Mouse (Mus musculus): ENCODE data around the gene Ubb. TPM values are rescaled to one million over a fixed set of nuclear protein-coding genes. Genes with fewer than 3 reads are reported as not detected.

The Ubb gene
- polyA plus RNA-seq, 1 experiment from 2014 or later, result 2,001 TPM

GRCm38 (mm10) chr11:62513311-62513710 lies 37.7 kb upstream of the Ubb start:
- Histone ChIP-seq H3K9ac (ENCODE audit: low read depth, low read length) (no peak overlapping the region), H3K36me3 (ENCODE audit: control insufficient read depth, insufficient read depth, low read length) (no peaks in the 10 kb centered on the region), H3K9me3 (ENCODE audit: control insufficient read depth, low read length) (no peaks in the 10 kb centered on the region), H3K27ac (ENCODE audit: low read depth, low read length) (no peak overlapping the region), H3K4me3 (ENCODE audit: low read depth, low read length) (no peak overlapping the region), H3K4me2 (no peak overlapping the region), H3K4me1 (replicated peaks; ENCODE audit: control insufficient read depth, insufficient read depth, low read length) (no peaks in the 10 kb centered on the region), H3K27me3 (replicated peaks; ENCODE audit: control insufficient read depth, insufficient read depth, low read length) (no peaks in the 10 kb centered on the region)
- WGBS, result 80% methylated on average over 6 of the region's 6 CpGs
- ATAC-seq (replicated peaks; ENCODE audit: low FRiP score) (no peak), DNase-seq (ENCODE audit: low spot score) (no peak)

- Histone ChIP-seq H3K27me3 (replicated peaks; ENCODE audit: control insufficient read depth, insufficient read depth, low read length) (no peaks in the 10 kb centered on the region), H3K4me2 (no peak overlapping the region), H3K27ac (ENCODE audit: low read depth, low read length) (no peak overlapping the region), H3K36me3 (ENCODE audit: control insufficient read depth, insufficient read depth, low read length) (no peaks in the 10 kb centered on the region), H3K9ac (ENCODE audit: low read depth, low read length) (no peak overlapping the region), H3K4me3 (ENCODE audit: low read depth, low read length) (no peak overlapping the region), H3K4me1 (replicated peaks; ENCODE audit: control insufficient read depth, insufficient read depth, low read length) (no peaks in the 10 kb centered on the region), H3K9me3 (ENCODE audit: control insufficient read depth, low read length) (no peaks in the 10 kb centered on the region)
- no peak for ATAC-seq (replicated peaks; ENCODE audit: low FRiP score)
- 33% methylated on average over 2 of the region's 2 CpGs for WGBS
- no peak for DNase-seq (ENCODE audit: low spot score)
Measured at GRCm38 (mm10) chr11:62518991-62519390, 32.0 kb upstream of the Ubb start.

- WGBS, result 33% methylated on average over 2 of the region's 2 CpGs
- no peaks in the 10 kb centered on the region for H3K9me3 ChIP-seq (ENCODE audit: control insufficient read depth, low read length)
- H3K27me3 ChIP-seq (replicated peaks; ENCODE audit: control insufficient read depth, insufficient read depth, low read length), result no peaks in the 10 kb centered on the region
- no peaks in the 10 kb centered on the region for H3K4me1 ChIP-seq (replicated peaks; ENCODE audit: control insufficient read depth, insufficient read depth, low read length)
- H3K36me3 ChIP-seq (ENCODE audit: control insufficient read depth, insufficient read depth, low read length), result peaks cover 2% of the 10 kb centered on the region; the same call in 1 of the 2 replicates
- no peak for DNase-seq (ENCODE audit: low spot score)
- no peak for ATAC-seq (replicated peaks; ENCODE audit: low FRiP score)
- H3K9ac ChIP-seq (ENCODE audit: low read depth, low read length), result no peak overlapping the region
- H3K4me2 ChIP-seq, result no peak overlapping the region
- H3K27ac ChIP-seq (ENCODE audit: low read depth, low read length), result no peak overlapping the region
- H3K4me3 ChIP-seq (ENCODE audit: low read depth, low read length), result no peak overlapping the region
Measured at GRCm38 (mm10) chr11:62522283-62522682, 28.7 kb upstream of the Ubb start.

GRCm38 (mm10) chr11:62537089-62537488 lies 13.9 kb upstream of the Ubb start:
- H3K4me2 ChIP-seq, result no peak overlapping the region
- H3K27ac ChIP-seq (ENCODE audit: low read depth, low read length), result no peak overlapping the region
- H3K4me3 ChIP-seq (ENCODE audit: low read depth, low read length), result no peak overlapping the region
- WGBS, result 84% methylated on average over 8 of the region's 8 CpGs
- 0 out of 2 replicates have a peak, but pooled peaks cover 2% of the 10 kb centered on the region for H3K27me3 ChIP-seq (replicated peaks; ENCODE audit: control insufficient read depth, insufficient read depth, low read length)
- DNase-seq (ENCODE audit: low spot score) (no peak), ATAC-seq (replicated peaks; ENCODE audit: low FRiP score) (no peak)
- H3K9ac ChIP-seq (ENCODE audit: low read depth, low read length), result no peak overlapping the region
- H3K36me3 ChIP-seq (ENCODE audit: control insufficient read depth, insufficient read depth, low read length), result no peaks in the 10 kb centered on the region
- H3K9me3 ChIP-seq (ENCODE audit: control insufficient read depth, low read length), result no peaks in the 10 kb centered on the region
- H3K4me1 ChIP-seq (replicated peaks; ENCODE audit: control insufficient read depth, insufficient read depth, low read length), result peaks cover 5% of the 10 kb centered on the region; the same call in 1 of the 2 replicates

- ATAC-seq (replicated peaks; ENCODE audit: low FRiP score) (no peak), DNase-seq (ENCODE audit: low spot score) (no peak)
- Histone ChIP-seq H3K4me3 (ENCODE audit: low read depth, low read length) (no peak overlapping the region), H3K4me1 (replicated peaks; ENCODE audit: control insufficient read depth, insufficient read depth, low read length) (peaks cover 5% of the 10 kb centered on the region; the same call in 1 of the 2 replicates), H3K27ac (ENCODE audit: low read depth, low read length) (no peak overlapping the region), H3K9ac (ENCODE audit: low read depth, low read length) (peak overlapping the region; percentile 26; the same call in 1 of the 2 replicates), H3K27me3 (replicated peaks; ENCODE audit: control insufficient read depth, insufficient read depth, low read length) (0 out of 2 replicates have a peak, but pooled peaks cover 2% of the 10 kb centered on the region), H3K4me2 (peak overlapping the region; percentile 80), H3K36me3 (ENCODE audit: control insufficient read depth, insufficient read depth, low read length) (no peaks in the 10 kb centered on the region), H3K9me3 (ENCODE audit: control insufficient read depth, low read length) (no peaks in the 10 kb centered on the region)
- 34% methylated on average over 7 of the region's 7 CpGs for WGBS
Measured at GRCm38 (mm10) chr11:62537590-62537989, 13.4 kb upstream of the Ubb start.

- under 1% methylated on average over 72 of the region's 73 CpGs for WGBS
- ATAC-seq (replicated peaks; ENCODE audit: low FRiP score) (peak; percentile 81), DNase-seq (ENCODE audit: low spot score) (peak; percentile 77)
- H3K9ac ChIP-seq (ENCODE audit: low read depth, low read length), result peak overlapping the region; percentile 87
- H3K27ac ChIP-seq (ENCODE audit: low read depth, low read length), result peak overlapping the region; percentile 54; the same call in 1 of the 2 replicates
- no peaks in the 10 kb centered on the region for H3K36me3 ChIP-seq (ENCODE audit: control insufficient read depth, insufficient read depth, low read length)
- 0 out of 2 replicates have a peak, but pooled peaks cover 2% of the 10 kb centered on the region for H3K27me3 ChIP-seq (replicated peaks; ENCODE audit: control insufficient read depth, insufficient read depth, low read length)
- no peaks in the 10 kb centered on the region for H3K9me3 ChIP-seq (ENCODE audit: control insufficient read depth, low read length)
- peaks cover 5% of the 10 kb centered on the region; the same call in 1 of the 2 replicates for H3K4me1 ChIP-seq (replicated peaks; ENCODE audit: control insufficient read depth, insufficient read depth, low read length)
- peak overlapping the region; percentile 82 for H3K4me3 ChIP-seq (ENCODE audit: low read depth, low read length)
- peak overlapping the region; percentile 80 for H3K4me2 ChIP-seq
Measured at GRCm38 (mm10) chr11:62538321-62539088, 12.5 kb upstream of the Ubb start.

- DNase-seq (ENCODE audit: low spot score), result peak; percentile 83
- peak within 1 kb of the TSS; percentile 80 for H3K4me2 ChIP-seq
- H3K4me1 ChIP-seq (replicated peaks; ENCODE audit: control insufficient read depth, insufficient read depth, low read length), result peaks cover 5% of the 10 kb centered on the region; the same call in 1 of the 2 replicates
- H3K4me3 ChIP-seq (ENCODE audit: low read depth, low read length), result peak within 1 kb of the TSS; percentile 82
- H3K9me3 ChIP-seq (ENCODE audit: control insufficient read depth, low read length), result no peaks in the 10 kb centered on the region
- H3K27me3 ChIP-seq (replicated peaks; ENCODE audit: control insufficient read depth, insufficient read depth, low read length), result 0 out of 2 replicates have a peak, but pooled peaks cover 2% of the 10 kb centered on the region
- 7% methylated on average over 51 of the region's 57 CpGs for WGBS
- no peaks in the 10 kb centered on the region for H3K36me3 ChIP-seq (ENCODE audit: control insufficient read depth, insufficient read depth, low read length)
- peak; percentile 79 for ATAC-seq (replicated peaks; ENCODE audit: low FRiP score)
- H3K27ac ChIP-seq (ENCODE audit: low read depth, low read length), result peak within 1 kb of the TSS; percentile 54; the same call in 1 of the 2 replicates
- H3K9ac ChIP-seq (ENCODE audit: low read depth, low read length), result peak within 1 kb of the TSS; percentile 87
Measured at GRCm38 (mm10) chr11:62539089-62539890, 11.7 kb upstream of the Ubb start, which contains the start of gene Cenpv. Cenpv (minus strand) TSS chr11:62539261.

GRCm38 (mm10) chr11:62540167-62540566 lies 10.8 kb upstream of the Ubb start:
- H3K4me1 ChIP-seq (replicated peaks; ENCODE audit: control insufficient read depth, insufficient read depth, low read length), result peaks cover 5% of the 10 kb centered on the region; the same call in 1 of the 2 replicates
- H3K9ac ChIP-seq (ENCODE audit: low read depth, low read length), result no peak overlapping the region
- H3K27ac ChIP-seq (ENCODE audit: low read depth, low read length), result no peak overlapping the region
- 75% methylated on average over 7 of the region's 7 CpGs for WGBS
- 0 out of 2 replicates have a peak, but pooled peaks cover 2% of the 10 kb centered on the region for H3K27me3 ChIP-seq (replicated peaks; ENCODE audit: control insufficient read depth, insufficient read depth, low read length)
- DNase-seq (ENCODE audit: low spot score) (no peak), ATAC-seq (replicated peaks; ENCODE audit: low FRiP score) (no peak)
- H3K4me2 ChIP-seq, result no peak overlapping the region
- H3K9me3 ChIP-seq (ENCODE audit: control insufficient read depth, low read length), result no peaks in the 10 kb centered on the region
- H3K36me3 ChIP-seq (ENCODE audit: control insufficient read depth, insufficient read depth, low read length), result no peaks in the 10 kb centered on the region
- H3K4me3 ChIP-seq (ENCODE audit: low read depth, low read length), result no peak overlapping the region
